Mouse (Mus musculus): Measurements from ENCODE around the gene Rere.
"Not testable (repeated sequence)": the region's sequence is repeated elsewhere in the genome, so short reads cannot be mapped to it uniquely, and the experiment has no call there.

Rere gene

GRCm38 (mm10) chr4:150282631-150283334 is 1.3 kb downstream of the Rere start:
- no peak for DNase-seq (ENCODE audit: low spot score in 2 of 2)

- no peak for DNase-seq (ENCODE audit: low spot score in 2 of 2)
These were observed 1.8 kb downstream of the Rere start for GRCm38 (mm10) chr4:150283335-150283638.

- DNase-seq (ENCODE audit: low spot score in 2 of 2): peak in 1 of 2 experiments; percentile 19
These were observed 2.5 kb downstream of the Rere start for GRCm38 (mm10) chr4:150283993-150284392.

GRCm38 (mm10) chr4:150286980-150287379 is 5.5 kb downstream of the Rere start:
- no peak for DNase-seq (ENCODE audit: low spot score in 2 of 2)

- not testable (repeated sequence) for DNase-seq (ENCODE audit: low spot score in 2 of 2)
These were observed 6.0 kb downstream of the Rere start for GRCm38 (mm10) chr4:150287463-150287862.

- no peak for DNase-seq (ENCODE audit: low spot score in 2 of 2)
These were observed 10.5 kb downstream of the Rere start for GRCm38 (mm10) chr4:150291900-150292299.

- DNase-seq (ENCODE audit: low spot score in 2 of 2): no peak
These were observed 13.4 kb downstream of the Rere start for GRCm38 (mm10) chr4:150294870-150295269.

GRCm38 (mm10) chr4:150295966-150296365 is 14.5 kb downstream of the Rere start:
- no peak for DNase-seq (ENCODE audit: low spot score in 2 of 2)

GRCm38 (mm10) chr4:150302726-150303125 is 21.3 kb downstream of the Rere start:
- no peak for DNase-seq (ENCODE audit: low spot score in 2 of 2)

GRCm38 (mm10) chr4:150306701-150307100 is 25.3 kb downstream of the Rere start:
- DNase-seq (ENCODE audit: low spot score in 2 of 2): no peak

- DNase-seq (ENCODE audit: low spot score in 2 of 2): no peak
These were observed 25.8 kb downstream of the Rere start for GRCm38 (mm10) chr4:150307226-150307625.

GRCm38 (mm10) chr4:150311431-150311830 is 30.0 kb downstream of the Rere start:
- DNase-seq (ENCODE audit: low spot score in 2 of 2): no peak

GRCm38 (mm10) chr4:150312646-150313045 is 31.2 kb downstream of the Rere start:
- DNase-seq (ENCODE audit: low spot score in 2 of 2): no peak

GRCm38 (mm10) chr4:150315301-150315700 is 33.9 kb downstream of the Rere start:
- DNase-seq (ENCODE audit: low spot score in 2 of 2): no peak

- no peak for DNase-seq (ENCODE audit: low spot score in 2 of 2)
These were observed 35.1 kb downstream of the Rere start for GRCm38 (mm10) chr4:150316546-150316945.

- no peak for DNase-seq (ENCODE audit: low spot score in 2 of 2)
These were observed 43.8 kb downstream of the Rere start for GRCm38 (mm10) chr4:150325046-150325801.

- no peak for DNase-seq (ENCODE audit: low spot score in 2 of 2)
These were observed 44.6 kb downstream of the Rere start for GRCm38 (mm10) chr4:150326005-150326404.

- DNase-seq (ENCODE audit: low spot score in 2 of 2): no peak
These were observed 46.0 kb downstream of the Rere start for GRCm38 (mm10) chr4:150327476-150327875.

- no peak for DNase-seq (ENCODE audit: low spot score in 2 of 2)
These were observed 52.7 kb downstream of the Rere start for GRCm38 (mm10) chr4:150333927-150334682.

GRCm38 (mm10) chr4:150337260-150337659 is 55.8 kb downstream of the Rere start:
- DNase-seq (ENCODE audit: low spot score in 2 of 2): no peak

- peak in 1 of 2 experiments; percentile 6 for DNase-seq (ENCODE audit: low spot score in 2 of 2)
These were observed 57.6 kb downstream of the Rere start for GRCm38 (mm10) chr4:150338906-150339650.
